Mouse (Mus musculus) ES-E14 (cell line): ENCODE data around the gene Olfr30. TPM values are rescaled to one million over a fixed set of nuclear protein-coding genes. Genes with fewer than 3 reads are reported as not detected.

ENCODE experiments used
- DNase-seq: peaks from one replicate; pipeline ENCODE4 v3.0.0-alpha.2; 2013; ENCODE audit warnings: low read depth, low spot score
- H3K27ac ChIP-seq: 2 replicates; pipeline ENCODE4 v1.5.1; 2012; ENCODE audit warnings: low read depth, mild to moderate bottlenecking, low read length, moderate library complexity, mixed read lengths; ENCODE audit not compliant: poor library complexity, insufficient read depth, severe bottlenecking
- H3K36me3 ChIP-seq: 2 replicates; pipeline ENCODE4 v1.6.1; 2012; ENCODE audit warnings: mild to moderate bottlenecking, low read length, moderate library complexity, mixed read lengths; ENCODE audit not compliant: control insufficient read depth, poor library complexity, insufficient read depth, severe bottlenecking
- H3K4me1 ChIP-seq, 2 experiments: fragments of 150-350 bp in 1 of 2; sonication (generic) in 1 of 2; 2 replicates each; pipeline ENCODE4 v1.6.1; 2012; ENCODE audit warnings: low read length in 2 of 2, mild to moderate bottlenecking in 1 of 2, mixed read lengths in 1 of 2; ENCODE audit not compliant: control insufficient read depth in 2 of 2, insufficient read depth in 2 of 2, poor library complexity in 1 of 2
- H3K4me3 ChIP-seq, 2 experiments: fragments of 150-350 bp in 1 of 2; sonication (generic) in 1 of 2; 2 replicates each; pipeline ENCODE4 v1.5.1; 2012; ENCODE audit warnings: low read length in 2 of 2, low read depth in 1 of 2, mild to moderate bottlenecking in 1 of 2, mixed read lengths in 1 of 2; ENCODE audit not compliant: insufficient read depth in 1 of 2, poor library complexity in 1 of 2, severe bottlenecking in 1 of 2
- H3K9ac ChIP-seq: 2 replicates; pipeline ENCODE4 v1.6.1; 2012; ENCODE audit warnings: low read depth, mild to moderate bottlenecking, low read length, mixed read lengths; ENCODE audit not compliant: poor library complexity, insufficient read depth, severe bottlenecking
- H3K9me3 ChIP-seq: fragments of 150-350 bp; sonication (generic); 2 replicates; pipeline ENCODE4 v1.6.1; 2012; ENCODE audit warnings: low read depth, mild to moderate bottlenecking, low read length; ENCODE audit not compliant: control insufficient read depth, insufficient read depth
- CHD2 ChIP-seq: IDR thresholded peaks from 2 replicates; pipeline ENCODE4 v1.6.1; 2014; ENCODE audit warnings: mild to moderate bottlenecking, low read depth, low read length, inconsistent platforms
- HCFC1 ChIP-seq: IDR thresholded peaks from 2 replicates; pipeline ENCODE4 v1.6.1; 2012; ENCODE audit warnings: low read length, inconsistent platforms, borderline replicate concordance; ENCODE audit not compliant: insufficient read depth
- MAFK ChIP-seq: IDR thresholded peaks from 2 replicates; pipeline ENCODE4 v1.6.1; 2014; ENCODE audit warnings: mild to moderate bottlenecking, low read depth, low read length, inconsistent platforms; ENCODE audit not compliant: insufficient read depth
- ZC3H11A ChIP-seq: IDR thresholded peaks from 2 replicates; pipeline ENCODE4 v1.6.1; 2012; ENCODE audit warnings: low read depth, mild to moderate bottlenecking, inconsistent platforms, low read length, borderline replicate concordance
- ZNF384 ChIP-seq: IDR thresholded peaks from 2 replicates; pipeline ENCODE4 v1.6.1; 2012; ENCODE audit warnings: low read depth, low read length, inconsistent platforms
- in situ Hi-C, 2 experiments: fragments of 600-800 bp; cut with MboI; formaldehyde crosslinking; loops; one replicate each; pipeline ENCODE4 v1.15.1; 2025; ENCODE audit warnings: low sequenced_read_pairs in 2 of 2, inconsistent platforms in 1 of 2; ENCODE audit not compliant: unreplicated experiment in 2 of 2
- total RNA-seq: library from RNA; depleted of rRNA; stranded (reverse); fragments of 300-350 nt; gene quantifications from 2 replicates; pipeline ENCODE4 v1.2.3, GENCODE M21; 2012; rRNA removed

Gene Olfr30
- total RNA-seq, 1 experiment: not detected

GRCm38 (mm10) chr11:58420815-58421214 lies 41.3 kb downstream of the Olfr30 start, which contains the start of gene 1810065E05Rik:
Gene 1810065E05Rik (plus strand): TSS chr11:58421111.
- no peaks in the 10 kb centered on the region for H3K9me3 ChIP-seq
- in situ Hi-C loops: no loop called here
- no peak for DNase-seq
- TF ChIP-seq ZNF384: no peak
- no peak for TF ChIP-seq HCFC1
- no peak for TF ChIP-seq ZC3H11A
- TF ChIP-seq CHD2: no peak
- TF ChIP-seq MAFK: no peak
- no peaks in the 10 kb centered on the region for H3K4me1 ChIP-seq
- H3K4me3 ChIP-seq: no peak within 1 kb of the TSS
- H3K27ac ChIP-seq: no peak within 1 kb of the TSS
- H3K9ac ChIP-seq: no peak within 1 kb of the TSS
- no peaks in the 10 kb centered on the region for H3K36me3 ChIP-seq

DNA sequence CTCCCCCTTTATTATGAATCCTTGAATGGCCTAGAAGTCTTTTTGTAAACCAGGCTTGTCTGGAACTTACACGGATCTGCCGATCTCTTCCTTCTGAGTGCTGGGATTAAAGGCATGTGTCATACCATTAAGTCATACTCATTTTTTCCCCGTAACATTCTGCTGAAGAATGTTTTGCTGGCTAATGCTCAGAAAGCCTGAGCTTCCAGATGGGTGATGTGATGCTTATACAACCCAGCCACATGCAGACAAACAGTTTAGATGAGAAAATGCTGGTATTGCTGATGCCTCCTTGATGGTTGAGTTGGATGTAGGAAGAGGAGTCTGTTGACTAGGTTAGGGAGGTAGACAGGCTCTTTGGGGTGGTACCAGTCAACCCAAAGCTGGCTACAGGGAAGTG lies 43.7 kb downstream of the Olfr30 start:
- no peaks in the 10 kb centered on the region for H3K4me1 ChIP-seq
- H3K9me3 ChIP-seq: no peaks in the 10 kb centered on the region
- TF ChIP-seq CHD2 (no peak), ZNF384 (no peak), HCFC1 (no peak), MAFK (no peak), ZC3H11A (no peak)
- no peak overlapping the region for H3K4me3 ChIP-seq
- H3K27ac ChIP-seq: no peak overlapping the region
- DNase-seq: no peak
- no peaks in the 10 kb centered on the region for H3K36me3 ChIP-seq
- in situ Hi-C loops: no loop called here
- H3K9ac ChIP-seq: no peak overlapping the region

DNA sequence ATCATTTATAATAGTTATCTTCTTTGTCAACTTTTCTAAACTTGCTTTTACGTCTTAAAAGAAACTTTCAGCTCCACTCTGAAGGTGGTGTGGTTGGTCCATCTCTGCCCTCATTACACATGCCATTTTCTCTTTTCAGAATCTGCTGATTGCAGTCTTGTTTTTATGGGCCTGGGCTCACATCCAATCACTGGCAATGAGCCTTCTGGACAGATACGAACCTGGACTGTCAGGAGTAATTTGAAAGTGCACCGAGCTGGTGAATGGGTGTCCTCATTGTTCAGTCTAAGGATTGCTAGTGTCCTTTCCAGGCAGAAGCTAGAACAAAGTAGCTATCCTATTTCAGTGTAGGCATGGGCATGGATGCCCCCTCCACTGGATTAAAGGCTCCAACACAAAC lies 54.0 kb downstream of the Olfr30 start:
- Histone ChIP-seq H3K4me3 (no peak overlapping the region), H3K36me3 (no peaks in the 10 kb centered on the region), H3K9me3 (no peaks in the 10 kb centered on the region), H3K4me1 (no peaks in the 10 kb centered on the region), H3K27ac (no peak overlapping the region), H3K9ac (no peak overlapping the region)
- no peak for TF ChIP-seq MAFK
- no peak for TF ChIP-seq HCFC1
- no peak for TF ChIP-seq ZC3H11A
- no peak for TF ChIP-seq CHD2
- no peak for DNase-seq
- in situ Hi-C loops: no loop called here

Other genes starting within 250 kb of the Olfr30 start
- gene 4930438A08Rik, start 187.5 kb downstream of the Olfr30 start, total RNA-seq: 0.09 TPM in 1 of 2 replicates, not detected in the other
- gene Zfp692, start 155.2 kb downstream of the Olfr30 start, total RNA-seq: 28.0 and 43.2 TPM in 2 replicates
- 9.5 and 11.7 TPM in 2 replicates for gene Zfp672, start 131.9 kb downstream of the Olfr30 start, total RNA-seq
- gene Sh3bp5l, start 131.5 kb downstream of the Olfr30 start, total RNA-seq: 26.9 and 28.9 TPM in 2 replicates
- not detected in 2 replicates for gene Lypd8, start 83.2 kb downstream of the Olfr30 start, total RNA-seq
- gene 1810065E05Rik, start 41.2 kb downstream of the Olfr30 start, total RNA-seq: not detected in 2 replicates
- gene Gm12253, start 29.7 kb downstream of the Olfr30 start, total RNA-seq: not detected in 2 replicates
- not detected in 2 replicates for gene Lypd9, start 9.3 kb downstream of the Olfr30 start, total RNA-seq
- not detected in 2 replicates for gene Olfr332, start 30.3 kb upstream of the Olfr30 start, total RNA-seq
- gene Olfr331, start 40.3 kb upstream of the Olfr30 start, total RNA-seq: not detected in 2 replicates
- gene Olfr330, start 72.6 kb upstream of the Olfr30 start, total RNA-seq: not detected in 2 replicates
- gene Olfr329-ps, start 84.2 kb upstream of the Olfr30 start, total RNA-seq: 0.26 and 0.27 TPM in 2 replicates
- 0.18 and 0.37 TPM in 2 replicates for gene Olfr328, start 93.4 kb upstream of the Olfr30 start, total RNA-seq
- gene Olfr224, start 108.3 kb upstream of the Olfr30 start, total RNA-seq: not detected in 2 replicates
- not detected in 2 replicates for gene Olfr325, start 115.5 kb upstream of the Olfr30 start, total RNA-seq
- not detected in 2 replicates for gene Olfr324, start 132.8 kb upstream of the Olfr30 start, total RNA-seq
- not detected in 2 replicates for gene 2210407C18Rik, start 153.8 kb upstream of the Olfr30 start, total RNA-seq
- not detected in 2 replicates for gene Olfr323, start 168.2 kb upstream of the Olfr30 start, total RNA-seq
- gene Trim58, start 178.2 kb upstream of the Olfr30 start, total RNA-seq: not detected in 2 replicates
- not detected in 2 replicates for gene Olfr322, start 196.5 kb upstream of the Olfr30 start, total RNA-seq
- gene Olfr320, start 218.8 kb upstream of the Olfr30 start, total RNA-seq: not detected in 2 replicates
- gene Olfr319, start 236.9 kb upstream of the Olfr30 start, total RNA-seq: not detected in 2 replicates